Mouse (Mus musculus): ENCODE measurements at regions not wholly inside any gene's neighbourhood (a gene's known extent, or its start where the extent isn't known, plus 50 kb on each side); places are given as distances from the start of the nearest gene placed in this dataset.

DNA sequence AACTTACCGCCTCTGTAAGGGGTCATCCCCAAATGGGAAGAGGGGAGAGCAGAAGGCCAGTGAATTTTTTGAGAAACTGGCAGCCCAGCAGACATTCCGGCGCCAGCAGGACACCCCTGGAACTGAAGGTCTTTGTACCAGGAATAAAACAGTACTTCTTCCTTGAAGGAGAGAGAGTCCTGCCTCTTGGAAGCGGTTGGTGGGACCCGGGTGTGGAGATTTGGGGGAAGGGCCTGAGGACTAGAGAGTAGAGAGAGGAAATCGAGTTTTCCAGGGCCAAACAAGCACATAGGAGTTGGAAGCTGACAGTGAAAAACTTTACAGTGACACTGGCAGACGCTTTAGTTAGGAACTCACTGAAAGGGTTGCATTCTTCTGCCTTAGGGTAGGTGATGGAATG, 82.3 kb upstream of the Dlx2 start:
- H3K27ac ChIP-seq (replicated peaks; ENCODE audit: low read depth, low read length): peak overlapping the region; percentile 28; the same call in 1 of the 2 replicates
- no peaks in the 10 kb centered on the region for H3K36me3 ChIP-seq (ENCODE audit: control insufficient read depth, insufficient read depth, low read length)
- H3K4me3 ChIP-seq (replicated peaks; ENCODE audit: low read length): peak overlapping the region; percentile 41
- no peak for TF ChIP-seq POLR2A (IDR thresholded peaks at IDR 0.05; ENCODE audit: borderline replicate concordance, extremely low read depth, insufficient read depth, insufficient read length)
- DNase-seq (ENCODE audit: low spot score) (no peak), ATAC-seq (ENCODE audit: low FRiP score, low read depth) (no peak)
- peak overlapping the region; percentile 94 for H3K4me2 ChIP-seq (replicated peaks; ENCODE audit: low read depth, low read length, severe bottlenecking)
- WGBS: 24% methylated on average over 7 of the region's 7 CpGs
- no peaks in the 10 kb centered on the region for H3K9me3 ChIP-seq (ENCODE audit: control insufficient read depth, low read length)
- H3K27me3 ChIP-seq (ENCODE audit: control insufficient read depth, insufficient read depth, low read length): no peaks in the 10 kb centered on the region
- peaks cover 22% of the 10 kb centered on the region for H3K4me1 ChIP-seq (ENCODE audit: control insufficient read depth, insufficient read depth, low read length)
- H3K9ac ChIP-seq (ENCODE audit: low read depth, low read length, severe bottlenecking): peak overlapping the region; percentile 49; the same call in 1 of the 2 replicates

DNA sequence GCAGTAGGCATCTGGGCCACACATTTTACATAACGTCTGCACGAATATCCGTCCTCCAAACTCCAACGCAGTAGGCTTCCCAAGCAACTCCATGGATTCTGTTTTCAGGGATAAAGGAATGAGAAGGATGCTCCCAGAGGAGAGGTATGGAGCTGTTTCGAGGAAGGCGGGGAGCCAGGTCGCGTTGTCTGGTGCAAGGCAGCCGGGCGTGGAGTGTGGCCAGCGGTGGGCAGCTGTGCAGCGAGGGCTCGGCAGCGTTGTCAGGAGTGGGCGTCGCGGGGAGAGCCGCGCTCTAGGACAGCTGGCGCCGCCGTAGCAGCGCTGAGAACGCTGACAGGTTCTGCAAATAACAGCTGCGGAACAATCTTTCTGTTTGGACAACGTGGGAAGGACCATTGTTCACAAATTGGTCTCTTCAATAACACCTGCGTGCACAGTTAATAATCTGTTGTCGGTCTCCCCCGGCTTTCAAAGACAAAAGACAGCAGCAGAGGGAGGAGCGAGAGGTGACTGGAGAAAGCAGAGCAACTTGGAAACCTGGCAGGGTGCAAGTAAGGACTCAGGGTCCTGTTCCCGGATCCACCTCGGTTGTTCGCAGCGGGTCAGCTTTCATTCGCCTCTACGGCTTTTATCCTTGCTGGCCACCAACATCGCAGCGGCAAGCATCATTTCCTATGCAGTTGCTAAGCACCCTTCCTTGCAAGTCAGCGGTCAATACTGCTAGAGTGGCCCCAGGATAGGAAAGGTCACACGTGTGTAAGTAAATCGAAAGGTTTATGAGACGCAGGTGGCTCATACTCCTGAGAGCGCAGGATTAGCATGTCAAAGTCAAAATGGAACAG, 83.0 kb upstream of the Dlx2 start:
- TF ChIP-seq POLR2A (IDR thresholded peaks at IDR 0.05; ENCODE audit: borderline replicate concordance, extremely low read depth, insufficient read depth, insufficient read length): no peak
- Histone ChIP-seq H3K36me3 (ENCODE audit: control insufficient read depth, insufficient read depth, low read length) (no peaks in the 10 kb centered on the region), H3K4me2 (replicated peaks; ENCODE audit: low read depth, low read length, severe bottlenecking) (peak overlapping the region; percentile 94), H3K9ac (ENCODE audit: low read depth, low read length, severe bottlenecking) (peak overlapping the region; percentile 49), H3K27ac (replicated peaks; ENCODE audit: low read depth, low read length) (peak overlapping the region; percentile 28; the same call in 1 of the 2 replicates), H3K4me1 (ENCODE audit: control insufficient read depth, insufficient read depth, low read length) (peaks cover 22% of the 10 kb centered on the region), H3K27me3 (ENCODE audit: control insufficient read depth, insufficient read depth, low read length) (no peaks in the 10 kb centered on the region), H3K9me3 (ENCODE audit: control insufficient read depth, low read length) (no peaks in the 10 kb centered on the region), H3K4me3 (replicated peaks; ENCODE audit: low read length) (peak overlapping the region; percentile 41)
- ATAC-seq (ENCODE audit: low FRiP score, low read depth): no peak
- 1% methylated on average over 43 of the region's 43 CpGs for WGBS
- peak; percentile 28 for DNase-seq (ENCODE audit: low spot score)

DNA sequence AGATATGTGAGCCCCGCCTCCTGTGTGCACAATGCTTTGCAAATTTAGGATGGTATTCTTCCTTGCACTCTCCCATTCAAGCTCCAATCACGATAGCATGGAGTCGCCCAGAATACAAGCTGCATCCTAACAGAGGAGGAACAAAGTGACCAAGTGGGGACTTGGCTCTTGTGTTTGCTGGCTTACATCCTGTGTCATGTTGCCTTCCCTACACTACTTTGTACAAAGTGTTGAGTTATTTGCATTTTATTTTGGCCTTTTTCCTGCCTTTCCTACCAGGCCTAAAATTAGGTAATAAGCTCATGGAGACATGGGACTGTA, 83.5 kb upstream of the Dlx2 start:
- peaks cover 22% of the 10 kb centered on the region for H3K4me1 ChIP-seq (ENCODE audit: control insufficient read depth, insufficient read depth, low read length)
- no peaks in the 10 kb centered on the region for H3K9me3 ChIP-seq (ENCODE audit: control insufficient read depth, low read length)
- no peak for DNase-seq (ENCODE audit: low spot score)
- H3K9ac ChIP-seq (ENCODE audit: low read depth, low read length, severe bottlenecking): no peak overlapping the region; the same call in 1 of the 2 replicates
- no peak for ATAC-seq (ENCODE audit: low FRiP score, low read depth)
- TF ChIP-seq POLR2A (IDR thresholded peaks at IDR 0.05; ENCODE audit: borderline replicate concordance, extremely low read depth, insufficient read depth, insufficient read length): no peak
- 23% methylated on average over 3 of the region's 3 CpGs for WGBS
- peak overlapping the region; percentile 94 for H3K4me2 ChIP-seq (replicated peaks; ENCODE audit: low read depth, low read length, severe bottlenecking)
- H3K36me3 ChIP-seq (ENCODE audit: control insufficient read depth, insufficient read depth, low read length): no peaks in the 10 kb centered on the region
- H3K27me3 ChIP-seq (ENCODE audit: control insufficient read depth, insufficient read depth, low read length): no peaks in the 10 kb centered on the region
- no peak overlapping the region for H3K27ac ChIP-seq (replicated peaks; ENCODE audit: low read depth, low read length)
- peak overlapping the region; percentile 41 for H3K4me3 ChIP-seq (replicated peaks; ENCODE audit: low read length)

DNA sequence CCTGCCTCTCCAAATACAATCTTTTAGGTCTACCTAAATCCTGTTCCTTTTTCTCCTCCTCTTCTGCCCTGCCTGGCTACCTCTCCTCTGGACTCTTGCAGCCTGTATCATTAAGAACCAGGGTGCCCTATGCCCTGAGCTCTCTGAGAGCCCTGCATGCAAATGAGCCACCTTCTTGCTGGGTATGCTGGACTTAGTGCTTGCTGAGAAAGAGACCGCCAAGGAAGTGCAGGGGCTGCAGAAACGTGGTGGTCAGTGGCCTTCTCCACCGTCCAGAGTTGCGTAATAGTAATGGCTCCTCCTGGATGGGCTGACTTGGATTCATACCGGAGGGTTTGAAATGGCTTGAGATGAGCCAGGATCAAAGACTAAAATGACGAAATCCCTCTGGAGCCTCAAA, 86.9 kb upstream of the Dlx2 start:
- Histone ChIP-seq H3K9me3 (ENCODE audit: control insufficient read depth, low read length) (no peaks in the 10 kb centered on the region), H3K4me3 (replicated peaks; ENCODE audit: low read length) (no peak overlapping the region), H3K4me2 (replicated peaks; ENCODE audit: low read depth, low read length, severe bottlenecking) (no peak overlapping the region), H3K9ac (ENCODE audit: low read depth, low read length, severe bottlenecking) (no peak overlapping the region), H3K27ac (replicated peaks; ENCODE audit: low read depth, low read length) (no peak overlapping the region), H3K27me3 (ENCODE audit: control insufficient read depth, insufficient read depth, low read length) (no peaks in the 10 kb centered on the region), H3K4me1 (ENCODE audit: control insufficient read depth, insufficient read depth, low read length) (peaks cover 16% of the 10 kb centered on the region), H3K36me3 (ENCODE audit: control insufficient read depth, insufficient read depth, low read length) (no peaks in the 10 kb centered on the region)
- DNase-seq (ENCODE audit: low spot score): no peak
- TF ChIP-seq POLR2A (IDR thresholded peaks at IDR 0.05; ENCODE audit: borderline replicate concordance, extremely low read depth, insufficient read depth, insufficient read length): no peak
- no peak for ATAC-seq (ENCODE audit: low FRiP score, low read depth)
- 74% methylated on average over 6 of the region's 6 CpGs for WGBS

DNA sequence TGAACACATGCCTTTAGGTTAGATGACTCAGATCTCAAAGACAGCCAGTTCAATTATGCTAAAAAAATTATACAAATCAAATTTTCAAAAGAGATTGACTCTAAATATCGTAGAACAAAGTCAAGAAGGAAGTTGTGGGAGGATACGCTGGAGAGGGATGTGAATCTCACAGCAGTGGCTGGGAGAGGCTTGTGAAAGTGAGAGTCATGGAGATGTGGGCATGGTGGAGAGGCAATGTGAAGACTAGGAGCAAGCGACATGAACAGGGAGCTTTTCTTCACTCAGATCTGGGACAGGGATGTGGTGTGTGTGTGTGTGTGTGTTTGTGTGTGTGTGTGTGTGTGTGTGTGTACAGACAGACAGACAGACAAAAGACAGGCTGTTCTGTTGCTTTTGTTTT, 87.9 kb upstream of the Dlx2 start:
- no peak for ATAC-seq (ENCODE audit: low FRiP score, low read depth)

More for the DNA sequence above, 87.9 kb upstream of the Dlx2 start:
- Histone ChIP-seq H3K27me3 (ENCODE audit: control insufficient read depth, insufficient read depth, low read length) (no peaks in the 10 kb centered on the region), H3K9me3 (ENCODE audit: control insufficient read depth, low read length) (no peaks in the 10 kb centered on the region), H3K9ac (ENCODE audit: low read depth, low read length, severe bottlenecking) (no peak overlapping the region), H3K4me2 (replicated peaks; ENCODE audit: low read depth, low read length, severe bottlenecking) (no peak overlapping the region), H3K4me3 (replicated peaks; ENCODE audit: low read length) (no peak overlapping the region), H3K4me1 (ENCODE audit: control insufficient read depth, insufficient read depth, low read length) (peaks cover 7% of the 10 kb centered on the region; the same call in 1 of the 2 replicates), H3K27ac (replicated peaks; ENCODE audit: low read depth, low read length) (no peak overlapping the region), H3K36me3 (ENCODE audit: control insufficient read depth, insufficient read depth, low read length) (no peaks in the 10 kb centered on the region)
- no peak for TF ChIP-seq POLR2A (IDR thresholded peaks at IDR 0.05; ENCODE audit: borderline replicate concordance, extremely low read depth, insufficient read depth, insufficient read length)
- no peak for DNase-seq (ENCODE audit: low spot score)
- WGBS: 81% methylated on average over 3 of the region's 3 CpGs

All from limb, embryonic 14.5 days (tissue).